Mouse (Mus musculus) ES-Bruce4 (cell line): ENCODE data around the gene Tal1.

Experiments
- CTCF ChIP-seq: IDR thresholded peaks from one replicate; pipeline ENCODE4 v1.8.1; 2011; ENCODE audit warnings: low read depth, low read length
- EP300 ChIP-seq: IDR thresholded peaks from 2 replicates; pipeline ENCODE4 v1.6.1; 2011; ENCODE audit warnings: low read depth, low read length; ENCODE audit not compliant: insufficient read depth
- POLR2A ChIP-seq: IDR thresholded peaks from one replicate; pipeline ENCODE4 v1.8.1; 2011; ENCODE audit warnings: low read length; ENCODE audit not compliant: insufficient read depth

DNA sequence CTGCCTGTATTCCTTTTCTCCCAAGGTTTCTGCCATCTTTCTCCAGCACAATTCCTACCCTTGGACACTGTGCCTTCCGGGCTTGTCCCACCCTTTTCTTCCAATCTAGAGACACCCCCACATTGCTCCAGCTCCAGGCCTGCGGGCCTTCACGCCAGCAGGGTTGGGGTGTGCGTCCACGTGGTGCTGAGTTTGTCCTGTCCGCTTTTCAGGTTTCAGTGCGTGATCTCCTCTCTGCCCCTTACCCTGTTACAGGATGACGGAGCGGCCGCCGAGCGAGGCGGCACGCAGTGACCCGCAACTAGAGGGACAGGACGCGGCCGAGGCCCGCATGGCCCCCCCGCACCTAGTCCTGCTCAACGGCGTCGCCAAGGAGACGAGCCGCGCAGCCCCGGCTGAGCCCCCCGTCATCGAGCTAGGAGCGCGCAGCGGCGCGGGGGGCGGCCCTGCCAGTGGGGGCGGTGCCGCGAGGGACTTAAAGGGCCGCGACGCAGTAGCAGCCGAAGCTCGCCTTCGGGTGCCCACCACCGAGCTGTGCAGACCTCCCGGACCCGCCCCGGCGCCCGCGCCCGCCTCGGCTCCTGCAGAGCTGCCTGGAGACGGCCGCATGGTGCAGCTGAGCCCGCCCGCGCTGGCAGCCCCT, 6.8 kb downstream of the Tal1 start:
- no peak for TF ChIP-seq EP300
- no peak for TF ChIP-seq CTCF
- no peak for TF ChIP-seq POLR2A
